Mouse (Mus musculus): ENCODE data around the gene Usp40.

GRCm38 (mm10) chr1:87922666-87923065 is 85.7 kb downstream of the Usp40 start:
- TF ChIP-seq CTCF (IDR thresholded peaks at IDR 0.05; ENCODE audit: borderline replicate concordance, insufficient read depth, low read depth, low read length) (no peak), POLR2A (IDR thresholded peaks at IDR 0.05; ENCODE audit: borderline replicate concordance, insufficient read depth, low read length) (no peak)
